Mouse (Mus musculus) bone marrow, adult 2 months (tissue): ENCODE measurements around the gene Arpc5. TPM values are rescaled to one million over a fixed set of nuclear protein-coding genes. Genes with fewer than 3 reads are reported as not detected.

Experiments
- H3K27ac ChIP-seq: fragments of 200-500 bp; 2 replicates; pipeline ENCODE4 v1.5.1; 2012; ENCODE audit warnings: low read depth, mild to moderate bottlenecking, control low read depth, inconsistent platforms, low read length; ENCODE audit not compliant: control insufficient read depth, poor library complexity, insufficient read depth
- H3K4me1 ChIP-seq: fragments of 200-500 bp; 2 replicates; pipeline ENCODE4 v1.6.1; 2011; ENCODE audit warnings: low read length; ENCODE audit not compliant: control insufficient read depth, insufficient read depth
- H3K4me3 ChIP-seq: fragments of 200-500 bp; replicated peaks from 2 replicates; pipeline ENCODE3; 2011; ENCODE audit warnings: mild to moderate bottlenecking, low read depth, low read length, control low read depth; ENCODE audit not compliant: control insufficient read depth
- CTCF ChIP-seq: fragments of 200-500 bp; IDR thresholded peaks from 2 replicates; pipeline ENCODE4 v1.5.1; 2011; ENCODE audit warnings: low read length, control low read depth; ENCODE audit not compliant: control insufficient read depth, insufficient read depth
- POLR2A ChIP-seq: fragments of 200-500 bp; IDR thresholded peaks from 2 replicates; pipeline ENCODE4 v1.6.1; 2011; ENCODE audit warnings: low read depth, mild to moderate bottlenecking, control low read depth, low read length, borderline replicate concordance; ENCODE audit not compliant: control insufficient read depth
- WGBS: fragments of 180-500 bp; shearing (Covaris S2); methylation state at CpG from one replicate; pipeline ENCODE4 v1.1.7; 2018; 5-methylcytosine and 5-hydroxymethylcytosine counted together
- polyA plus RNA-seq: library from polyadenylated mRNA; stranded (reverse); fragments of >200 nt; gene quantifications from 2 replicates; pipeline ENCODE4 v1.2.4, GENCODE M21; 2011; ENCODE audit warnings: low replicate concordance; ENCODE audit not compliant: missing spikeins, insufficient read depth, insufficient read length

Gene Arpc5
- polyA plus RNA-seq, 1 experiment, result 180 TPM

- TF ChIP-seq CTCF, result peak; percentile 34; the same call in 1 of the 2 replicates
- no peak for TF ChIP-seq POLR2A
- H3K4me1 ChIP-seq, result peaks cover 2% of the 10 kb centered on the region; the same call in 1 of the 2 replicates
- 44% methylated on average over 12 of the region's 12 CpGs for WGBS
- no peak overlapping the region for H3K4me3 ChIP-seq
- H3K27ac ChIP-seq, result no peak overlapping the region
Observed at GRCm38 (mm10) chr1:152790254-152790653, 23.9 kb downstream of the Arpc5 start.

- 39% methylated on average over 6 of the region's 6 CpGs for WGBS
- TF ChIP-seq CTCF, result no peak
- TF ChIP-seq POLR2A, result no peak
- no peak overlapping the region for H3K4me3 ChIP-seq
Observed at GRCm38 (mm10) chr1:152790821-152791220, 24.5 kb downstream of the Arpc5 start.

GRCm38 (mm10) chr1:152791269-152791668 lies 24.9 kb downstream of the Arpc5 start:
- no peak overlapping the region for H3K4me3 ChIP-seq
- 76% methylated on average over 4 of the region's 4 CpGs for WGBS
- peaks cover 2% of the 10 kb centered on the region; the same call in 1 of the 2 replicates for H3K4me1 ChIP-seq
- no peak for TF ChIP-seq POLR2A
- TF ChIP-seq CTCF, result no peak
- no peak overlapping the region for H3K27ac ChIP-seq

More at GRCm38 (mm10) chr1:152790821-152791220, 24.5 kb downstream of the Arpc5 start:
- peaks cover 2% of the 10 kb centered on the region; the same call in 1 of the 2 replicates for H3K4me1 ChIP-seq
- H3K27ac ChIP-seq, result no peak overlapping the region

- no peak for TF ChIP-seq CTCF
- TF ChIP-seq POLR2A, result no peak
- Histone ChIP-seq H3K4me1 (peaks cover 3% of the 10 kb centered on the region; the same call in 1 of the 2 replicates), H3K27ac (no peak overlapping the region), H3K4me3 (no peak overlapping the region)
- 66% methylated on average over 12 of the region's 12 CpGs for WGBS
Observed at GRCm38 (mm10) chr1:152792736-152793494, 26.6 kb downstream of the Arpc5 start.

- TF ChIP-seq CTCF, result no peak
- TF ChIP-seq POLR2A, result no peak
- no peak overlapping the region for H3K4me3 ChIP-seq
- WGBS, result 76% methylated on average over 6 of the region's 6 CpGs
Observed at GRCm38 (mm10) chr1:152793495-152794130, 27.3 kb downstream of the Arpc5 start.

GRCm38 (mm10) chr1:152795688-152796255 lies 29.4 kb downstream of the Arpc5 start:
- Histone ChIP-seq H3K4me3 (no peak overlapping the region), H3K27ac (0 out of 2 replicates have a peak overlapping the region, but pooled peaks have one; percentile 13), H3K4me1 (peaks cover 3% of the 10 kb centered on the region; the same call in 1 of the 2 replicates)
- 62% methylated on average over 8 of the region's 8 CpGs for WGBS
- TF ChIP-seq POLR2A, result no peak
- no peak for TF ChIP-seq CTCF

More at GRCm38 (mm10) chr1:152793495-152794130, 27.3 kb downstream of the Arpc5 start:
- peaks cover 3% of the 10 kb centered on the region; the same call in 1 of the 2 replicates for H3K4me1 ChIP-seq
- no peak overlapping the region for H3K27ac ChIP-seq

GRCm38 (mm10) chr1:152796683-152797263 lies 30.4 kb downstream of the Arpc5 start:
- Histone ChIP-seq H3K27ac (no peak overlapping the region; the same call in 1 of the 2 replicates), H3K4me1 (peaks cover 3% of the 10 kb centered on the region; the same call in 1 of the 2 replicates), H3K4me3 (no peak overlapping the region)
- TF ChIP-seq CTCF, result no peak
- no peak for TF ChIP-seq POLR2A
- WGBS, result 70% methylated on average over 8 of the region's 8 CpGs

GRCm38 (mm10) chr1:152798125-152798524 lies 31.8 kb downstream of the Arpc5 start:
- TF ChIP-seq POLR2A, result no peak
- no peak for TF ChIP-seq CTCF
- 7% methylated on average over 9 of the region's 9 CpGs for WGBS
- H3K4me1 ChIP-seq, result peaks cover 3% of the 10 kb centered on the region; the same call in 1 of the 2 replicates
- peak overlapping the region; percentile 72 for H3K27ac ChIP-seq
- H3K4me3 ChIP-seq, result no peak overlapping the region
